Mouse (Mus musculus) kidney, postnatal 0 days (tissue): ENCODE measurements around the gene Uvrag. TPM values are rescaled to one million over a fixed set of nuclear protein-coding genes. Genes with fewer than 3 reads are reported as not detected.

Experiments used
- ATAC-seq: fragments of 200-750 bp; cut with Nextera tagmentation; replicated peaks from 2 replicates; pipeline ENCODE4 v1.8.0; 2017; ENCODE audit warnings: low read depth, moderate number of reproducible peaks, moderate TSS enrichment, moderate library complexity; ENCODE audit not compliant: low FRiP score
- DNase-seq: peaks from one replicate; pipeline ENCODE4 v3.0.0-alpha.2; 2016; ENCODE audit warnings: low spot score
- H3K27ac ChIP-seq: fragments of 300-500 bp; sonication (generic); 2 replicates; pipeline ENCODE4 v1.5.1; 2014; ENCODE audit warnings: mild to moderate bottlenecking
- H3K27me3 ChIP-seq: fragments of 300-500 bp; sonication (generic); 2 replicates; pipeline ENCODE4 v1.6.1; 2014; ENCODE audit warnings: low read length, mixed read lengths; ENCODE audit not compliant: insufficient read depth
- H3K36me3 ChIP-seq: fragments of 300-500 bp; sonication (generic); 2 replicates; pipeline ENCODE4 v1.6.1; 2014; ENCODE audit warnings: low read length, mixed read lengths; ENCODE audit not compliant: insufficient read depth
- H3K4me1 ChIP-seq: fragments of 300-500 bp; sonication (generic); replicated peaks from 2 replicates; pipeline ENCODE4 v1.6.1; 2014; ENCODE audit warnings: antibody characterized with exemption, low read length, mixed read lengths; ENCODE audit not compliant: insufficient read depth
- H3K4me2 ChIP-seq: fragments of 300-500 bp; sonication (generic); 2 replicates; pipeline ENCODE4 v1.6.1; 2014; ENCODE audit warnings: mild to moderate bottlenecking, low read length, moderate library complexity, mixed read lengths
- H3K4me3 ChIP-seq: fragments of 300-500 bp; sonication (generic); replicated peaks from 2 replicates; pipeline ENCODE4 v1.5.1; 2014; ENCODE audit warnings: low read depth, low read length
- H3K9ac ChIP-seq: fragments of 300-500 bp; sonication (generic); 2 replicates; pipeline ENCODE4 v1.6.1; 2014; ENCODE audit warnings: low read depth, low read length
- H3K9me3 ChIP-seq: fragments of 300-500 bp; sonication (generic); replicated peaks from 2 replicates; pipeline ENCODE4 v1.6.1; 2016; ENCODE audit warnings: low read length, inconsistent platforms, mixed read lengths
- CTCF ChIP-seq: IDR thresholded peaks from 2 replicates; pipeline ENCODE4 v1.5.1; 2016; ENCODE audit warnings: antibody characterized with exemption, low read depth, mild to moderate bottlenecking, moderate library complexity
- WGBS: fragments of 180-500 bp; shearing (Covaris S2); extraction: QIAGEN DNeasy Blood & Tissue Kit; methylation state at CpG from one replicate; pipeline ENCODE4 v1.1.7; 2014; 5-methylcytosine and 5-hydroxymethylcytosine counted together
- polyA plus RNA-seq: library from polyadenylated mRNA; unstranded; fragments of >200 nt; fragmentation: Nextera tagmentation; extraction: Ambion mirVana; gene quantifications from 2 replicates; pipeline ENCODE4 v1.2.1, GENCODE M21; 2015

The Uvrag gene
- polyA plus RNA-seq, 1 experiment from 2014 or later = 19.0 TPM

DNA sequence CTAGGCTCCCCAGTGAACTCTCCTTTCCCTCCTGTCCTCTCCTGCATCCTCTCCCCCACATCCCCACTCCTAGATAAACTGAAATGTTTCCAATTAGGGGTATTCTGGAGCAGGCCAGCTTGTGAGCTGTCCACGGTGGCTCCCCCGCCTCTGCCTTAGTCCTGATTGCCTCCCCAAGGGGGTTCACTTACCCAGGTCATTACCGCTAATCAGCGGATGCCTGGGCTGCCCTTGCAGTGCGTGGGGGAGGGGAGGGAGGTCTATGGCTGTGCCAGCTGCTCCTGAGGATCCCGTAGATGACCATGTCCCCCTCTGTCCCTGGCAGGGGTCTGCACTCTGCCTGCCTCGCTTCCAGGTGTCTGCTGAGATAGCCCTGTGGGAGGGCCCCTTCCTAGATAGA is 297.3 kb downstream of the Uvrag start:
- WGBS = 26% methylated on average over 7 of the region's 7 CpGs
- Histone ChIP-seq H3K4me2 (no peak overlapping the region), H3K27ac (no peak overlapping the region), H3K9me3 (no peaks in the 10 kb centered on the region), H3K4me3 (no peak overlapping the region), H3K4me1 (peaks cover 8% of the 10 kb centered on the region), H3K9ac (no peak overlapping the region), H3K36me3 (no peaks in the 10 kb centered on the region), H3K27me3 (0 out of 2 replicates have a peak, but pooled peaks cover 5% of the 10 kb centered on the region)
- DNase-seq (peak; percentile 51), ATAC-seq (no peak)
- no peak for TF ChIP-seq CTCF

DNA sequence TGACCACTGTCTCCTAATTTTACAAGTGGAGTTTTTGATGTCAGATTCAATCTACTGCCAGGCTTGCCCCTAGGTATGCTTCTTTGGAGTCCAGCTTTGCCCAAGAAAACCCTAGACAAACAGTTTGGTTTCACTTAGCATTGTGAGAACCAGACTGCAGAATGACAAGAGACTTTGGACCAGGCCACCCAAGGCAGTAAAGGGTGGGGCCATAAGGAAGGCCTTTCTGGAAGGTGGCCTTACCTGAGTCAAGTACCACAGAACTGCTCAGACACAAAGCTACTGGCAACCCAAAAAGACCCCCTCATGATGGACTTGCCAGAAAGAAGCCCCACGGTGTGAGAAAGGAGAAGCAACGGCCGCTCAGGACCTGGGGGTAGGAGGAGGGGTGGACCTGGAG is 297.9 kb downstream of the Uvrag start:
- Histone ChIP-seq H3K36me3 (no peaks in the 10 kb centered on the region), H3K27ac (no peak overlapping the region), H3K9ac (no peak overlapping the region), H3K9me3 (no peaks in the 10 kb centered on the region), H3K4me2 (no peak overlapping the region), H3K4me3 (no peak overlapping the region), H3K4me1 (peaks cover 14% of the 10 kb centered on the region), H3K27me3 (0 out of 2 replicates have a peak, but pooled peaks cover 5% of the 10 kb centered on the region)
- ATAC-seq (no peak), DNase-seq (no peak)
- 91% methylated on average over 3 of the region's 3 CpGs for WGBS
- TF ChIP-seq CTCF = no peak

DNA sequence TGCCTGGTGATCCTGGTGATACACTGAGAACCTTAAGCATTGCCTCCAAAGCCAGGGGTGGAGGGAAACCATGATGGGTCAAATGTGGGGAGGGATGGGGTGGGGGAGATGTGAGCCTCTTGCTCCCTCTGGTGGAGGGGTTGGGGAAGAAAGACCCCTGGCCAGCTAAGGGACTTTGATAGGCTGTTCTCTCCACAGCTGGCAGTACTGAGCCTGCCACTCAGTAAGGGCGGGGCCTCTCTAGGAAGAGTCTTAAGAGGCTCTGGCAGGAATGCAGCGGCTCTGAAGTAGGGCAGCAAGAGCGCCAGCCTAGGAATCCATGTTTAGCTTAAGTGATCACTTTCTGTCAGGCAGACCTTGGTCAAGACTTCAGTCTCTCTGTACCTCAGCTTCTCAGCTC is 299.1 kb downstream of the Uvrag start:
- H3K4me1 ChIP-seq = peaks cover 14% of the 10 kb centered on the region
- H3K9me3 ChIP-seq = no peaks in the 10 kb centered on the region
- 0 out of 2 replicates have a peak, but pooled peaks cover 5% of the 10 kb centered on the region for H3K27me3 ChIP-seq
- no peak for ATAC-seq
- H3K27ac ChIP-seq = no peak overlapping the region
- H3K36me3 ChIP-seq = no peaks in the 10 kb centered on the region
- 0 out of 2 replicates have a peak overlapping the region, but pooled peaks have one; percentile 97 for H3K4me2 ChIP-seq
- no peak overlapping the region for H3K4me3 ChIP-seq
- H3K9ac ChIP-seq = no peak overlapping the region
- TF ChIP-seq CTCF = peak; percentile 30; the same call in 1 of the 2 replicates
- peak; percentile 25 for DNase-seq
- WGBS = 67% methylated on average over 3 of the region's 3 CpGs

DNA sequence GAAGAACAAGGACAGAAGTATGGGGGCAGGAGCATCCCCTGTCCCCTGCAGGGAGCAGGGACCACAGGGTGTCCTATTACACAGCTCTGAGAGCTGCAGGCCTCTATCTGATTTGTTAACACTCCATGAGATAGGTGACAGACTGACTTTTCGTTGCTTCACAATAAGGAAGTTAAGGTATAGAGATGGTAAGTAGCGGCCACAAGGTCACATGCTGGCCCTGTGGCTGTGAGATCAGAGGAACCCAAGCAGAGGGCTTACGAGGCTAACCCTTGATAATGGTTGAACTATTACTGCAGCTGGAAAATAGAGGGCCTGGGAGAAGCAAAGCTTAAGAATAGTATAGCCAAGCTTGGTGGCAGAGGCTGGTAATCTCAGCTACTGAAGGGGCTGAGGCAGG is 300.2 kb downstream of the Uvrag start:
- Histone ChIP-seq H3K9me3 (no peaks in the 10 kb centered on the region), H3K4me1 (peaks cover 14% of the 10 kb centered on the region), H3K4me2 (peak overlapping the region; percentile 97; the same call in 1 of the 2 replicates), H3K36me3 (no peaks in the 10 kb centered on the region), H3K4me3 (no peak overlapping the region), H3K27me3 (peaks cover 10% of the 10 kb centered on the region; the same call in 1 of the 2 replicates), H3K9ac (0 out of 2 replicates have a peak overlapping the region, but pooled peaks have one; percentile 31), H3K27ac (no peak overlapping the region)
- no peak for TF ChIP-seq CTCF
- WGBS = 66% methylated on average over 3 of the region's 3 CpGs
- DNase-seq (no peak), ATAC-seq (no peak)

DNA sequence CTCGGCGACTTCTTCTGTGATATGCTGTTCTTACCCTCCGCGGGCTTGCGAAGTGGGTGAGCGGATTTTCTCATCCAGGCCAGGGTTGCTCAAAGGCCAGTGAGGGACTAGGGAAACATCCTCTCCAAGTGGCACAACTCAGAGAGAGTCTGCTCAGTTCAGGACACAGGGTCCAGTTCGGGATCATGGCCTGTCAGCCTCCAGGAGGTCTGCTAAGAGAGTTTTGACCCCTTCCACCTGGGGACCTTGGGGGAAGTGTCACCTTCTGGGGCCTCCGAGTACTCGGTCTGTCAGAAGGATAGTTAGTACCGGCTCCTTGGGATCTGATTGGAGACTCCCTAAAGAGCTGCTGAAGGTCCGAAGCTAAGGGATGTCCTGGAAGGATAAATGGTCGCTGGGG is 301.6 kb downstream of the Uvrag start:
- Histone ChIP-seq H3K4me3 (peak overlapping the region; percentile 56), H3K36me3 (no peaks in the 10 kb centered on the region), H3K4me1 (peaks cover 14% of the 10 kb centered on the region), H3K27ac (no peak overlapping the region), H3K27me3 (peaks cover 19% of the 10 kb centered on the region; the same call in 1 of the 2 replicates), H3K4me2 (peak overlapping the region; percentile 97), H3K9ac (peak overlapping the region; percentile 55), H3K9me3 (no peaks in the 10 kb centered on the region)
- no peak for ATAC-seq
- no peak for DNase-seq
- TF ChIP-seq CTCF = no peak
- WGBS = 11% methylated on average over 12 of the region's 12 CpGs

DNA sequence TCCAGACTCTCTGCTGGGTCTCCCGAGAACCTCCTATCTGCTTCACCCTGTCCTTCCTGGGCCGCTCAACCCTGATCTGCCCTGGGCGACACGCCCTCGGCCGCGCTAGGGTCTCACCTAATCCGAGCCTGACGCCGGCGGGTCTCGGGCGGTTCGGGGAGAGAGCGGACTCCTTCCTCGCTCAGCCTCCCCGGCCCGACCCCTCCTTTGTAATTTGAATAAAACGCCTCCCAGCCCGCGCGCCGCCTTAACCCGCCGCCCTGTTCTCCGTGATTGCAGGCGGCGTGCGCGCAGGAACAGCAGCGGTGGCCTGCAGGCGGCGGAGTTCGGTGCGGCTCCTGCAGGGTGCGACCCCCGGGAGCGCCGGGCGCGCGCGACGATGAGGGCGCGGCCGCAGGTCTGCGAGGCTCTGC is 302.2 kb downstream of the Uvrag start:
- Histone ChIP-seq H3K4me2 (peak overlapping the region; percentile 97), H3K9me3 (no peaks in the 10 kb centered on the region), H3K9ac (peak overlapping the region; percentile 55), H3K4me1 (peaks cover 14% of the 10 kb centered on the region), H3K36me3 (no peaks in the 10 kb centered on the region), H3K27me3 (peaks cover 20% of the 10 kb centered on the region; the same call in 1 of the 2 replicates), H3K4me3 (peak overlapping the region; percentile 56), H3K27ac (no peak overlapping the region)
- ATAC-seq (peak; percentile 15; the same call in 1 of the 2 replicates), DNase-seq (peak; percentile 87)
- peak; percentile 64 for TF ChIP-seq CTCF
- WGBS = under 1% methylated on average over 48 of the region's 48 CpGs
